Mouse (Mus musculus) kidney, embryonic 15.5 days (tissue): ENCODE measurements around the gene Mis18a. TPM values are rescaled to one million over a fixed set of nuclear protein-coding genes. Genes with fewer than 3 reads are reported as not detected.
A peak's percentile ranks its signal among the peaks of the same experiment; 100 is the strongest.

ENCODE experiments used
- ATAC-seq: fragments of 200-750 bp; cut with Nextera tagmentation; replicated peaks from 2 replicates; pipeline ENCODE4 v1.8.0; 2017; ENCODE audit warnings: moderate TSS enrichment; ENCODE audit not compliant: low FRiP score
- H3K27ac ChIP-seq: fragments of 300-500 bp; sonication (generic); 2 replicates; pipeline ENCODE4 v1.5.1; 2015; ENCODE audit warnings: mild to moderate bottlenecking, inconsistent platforms
- H3K27me3 ChIP-seq: fragments of 300-500 bp; sonication (generic); 2 replicates; pipeline ENCODE4 v1.6.1; 2015; ENCODE audit warnings: inconsistent platforms
- H3K36me3 ChIP-seq: fragments of 300-500 bp; sonication (generic); 2 replicates; pipeline ENCODE4 v1.6.1; 2015; ENCODE audit warnings: inconsistent platforms
- H3K4me1 ChIP-seq: fragments of 300-500 bp; sonication (generic); 2 replicates; pipeline ENCODE4 v1.6.1; 2015; ENCODE audit warnings: inconsistent platforms
- H3K4me2 ChIP-seq: fragments of 300-500 bp; sonication (generic); 2 replicates; pipeline ENCODE4 v1.6.1; 2015; ENCODE audit warnings: moderate library complexity, mild to moderate bottlenecking, inconsistent platforms
- H3K4me3 ChIP-seq: fragments of 300-500 bp; sonication (generic); replicated peaks from 2 replicates; pipeline ENCODE4 v1.5.1; 2015; ENCODE audit warnings: mild to moderate bottlenecking, inconsistent platforms
- H3K9ac ChIP-seq: fragments of 300-500 bp; sonication (generic); 2 replicates; pipeline ENCODE4 v1.6.1; 2015; ENCODE audit warnings: mild to moderate bottlenecking, inconsistent platforms
- H3K9me3 ChIP-seq: fragments of 300-500 bp; sonication (generic); replicated peaks from 2 replicates; pipeline ENCODE4 v1.6.1; 2016; ENCODE audit warnings: inconsistent platforms
- WGBS: fragments of 180-500 bp; shearing (Covaris S2); methylation state at CpG from one replicate; pipeline ENCODE4 v1.1.7; 2015; ENCODE audit warnings: mixed read lengths; 5-methylcytosine and 5-hydroxymethylcytosine counted together
- polyA plus RNA-seq: library from polyadenylated mRNA; unstranded; fragments of >200 nt; fragmentation: Nextera tagmentation; extraction: Ambion mirVana; gene quantifications from 2 replicates; pipeline ENCODE4 v1.2.1, GENCODE M21; 2015

Mis18a gene
- 63.7 and 69.1 TPM in 2 replicates for polyA plus RNA-seq

- peak; percentile 96 for ATAC-seq
- peak within 1 kb of the TSS; percentile 95 for H3K4me2 ChIP-seq
- H3K36me3 ChIP-seq = peaks cover 27% of the 10 kb centered on the region
- peaks cover 12% of the 10 kb centered on the region for H3K4me1 ChIP-seq
- no peaks in the 10 kb centered on the region for H3K27me3 ChIP-seq
- H3K27ac ChIP-seq = peak within 1 kb of the TSS; percentile 84
- H3K9ac ChIP-seq = peak within 1 kb of the TSS; percentile 81
- H3K4me3 ChIP-seq = peak within 1 kb of the TSS; percentile 95
- WGBS = 2% methylated on average over 53 of the region's 53 CpGs
- H3K9me3 ChIP-seq = no peaks in the 10 kb centered on the region
Observed at GRCm38 (mm10) chr16:90727233-90728115, at the start of gene Mis18a. Gene Mis18a (minus strand): TSS chr16:90727404.

GRCm38 (mm10) chr16:90775946-90776520 is 48.8 kb upstream of the Mis18a start:
- no peaks in the 10 kb centered on the region for H3K4me1 ChIP-seq
- H3K27ac ChIP-seq = no peak overlapping the region
- 79% methylated on average over 10 of the region's 10 CpGs for WGBS
- no peaks in the 10 kb centered on the region for H3K27me3 ChIP-seq
- H3K9me3 ChIP-seq = no peaks in the 10 kb centered on the region
- peaks cover 95% of the 10 kb centered on the region for H3K36me3 ChIP-seq
- no peak overlapping the region for H3K4me3 ChIP-seq
- no peak overlapping the region for H3K4me2 ChIP-seq
- no peak for ATAC-seq
- H3K9ac ChIP-seq = no peak overlapping the region

- H3K36me3 ChIP-seq = peaks cover 95% of the 10 kb centered on the region
- 90% methylated on average over 6 of the region's 6 CpGs for WGBS
- ATAC-seq = no peak
- H3K4me3 ChIP-seq = no peak overlapping the region
- no peak overlapping the region for H3K4me2 ChIP-seq
- H3K9ac ChIP-seq = no peak overlapping the region
- H3K27ac ChIP-seq = no peak overlapping the region
- no peaks in the 10 kb centered on the region for H3K9me3 ChIP-seq
- H3K4me1 ChIP-seq = no peaks in the 10 kb centered on the region
- no peaks in the 10 kb centered on the region for H3K27me3 ChIP-seq
Observed at GRCm38 (mm10) chr16:90774646-90775045, 47.4 kb upstream of the Mis18a start.

- Histone ChIP-seq H3K4me1 (no peaks in the 10 kb centered on the region), H3K9me3 (no peaks in the 10 kb centered on the region), H3K4me2 (no peak overlapping the region), H3K4me3 (no peak overlapping the region), H3K27ac (no peak overlapping the region), H3K27me3 (no peaks in the 10 kb centered on the region), H3K36me3 (peaks cover 95% of the 10 kb centered on the region), H3K9ac (no peak overlapping the region)
- WGBS = 91% methylated on average over 12 of the region's 12 CpGs
- ATAC-seq = no peak
Observed at GRCm38 (mm10) chr16:90774216-90774615, 47.0 kb upstream of the Mis18a start.

GRCm38 (mm10) chr16:90766919-90767454 is 39.8 kb upstream of the Mis18a start:
- H3K4me3 ChIP-seq = no peak overlapping the region
- no peak overlapping the region for H3K27ac ChIP-seq
- 93% methylated on average over 15 of the region's 15 CpGs for WGBS
- no peak overlapping the region for H3K4me2 ChIP-seq
- no peak overlapping the region for H3K9ac ChIP-seq
- no peaks in the 10 kb centered on the region for H3K27me3 ChIP-seq
- no peaks in the 10 kb centered on the region for H3K9me3 ChIP-seq
- no peaks in the 10 kb centered on the region for H3K4me1 ChIP-seq
- H3K36me3 ChIP-seq = peaks cover 81% of the 10 kb centered on the region
- ATAC-seq = no peak

- Histone ChIP-seq H3K9ac (no peak overlapping the region), H3K27me3 (no peaks in the 10 kb centered on the region), H3K4me1 (no peaks in the 10 kb centered on the region), H3K9me3 (no peaks in the 10 kb centered on the region), H3K36me3 (peaks cover 81% of the 10 kb centered on the region), H3K4me2 (no peak overlapping the region), H3K4me3 (no peak overlapping the region), H3K27ac (no peak overlapping the region)
- no peak for ATAC-seq
- WGBS = 81% methylated on average over 9 of the region's 9 CpGs
Observed at GRCm38 (mm10) chr16:90765195-90765877, 38.1 kb upstream of the Mis18a start.

GRCm38 (mm10) chr16:90760515-90760914 is 33.3 kb upstream of the Mis18a start:
- Histone ChIP-seq H3K27me3 (no peaks in the 10 kb centered on the region), H3K27ac (no peak overlapping the region), H3K4me3 (no peak overlapping the region), H3K4me2 (no peak overlapping the region), H3K9me3 (no peaks in the 10 kb centered on the region), H3K36me3 (peaks cover 80% of the 10 kb centered on the region), H3K9ac (no peak overlapping the region), H3K4me1 (no peaks in the 10 kb centered on the region)
- 68% methylated on average over 4 of the region's 4 CpGs for WGBS
- no peak; the same call in 1 of the 2 replicates for ATAC-seq

GRCm38 (mm10) chr16:90759335-90759734 is 32.1 kb upstream of the Mis18a start:
- no peak for ATAC-seq
- Histone ChIP-seq H3K4me2 (no peak overlapping the region), H3K27ac (no peak overlapping the region), H3K4me3 (no peak overlapping the region), H3K36me3 (peaks cover 85% of the 10 kb centered on the region), H3K27me3 (no peaks in the 10 kb centered on the region), H3K9ac (no peak overlapping the region), H3K9me3 (no peaks in the 10 kb centered on the region), H3K4me1 (no peaks in the 10 kb centered on the region)
- WGBS = 80% methylated on average over 3 of the region's 3 CpGs

GRCm38 (mm10) chr16:90753386-90753941 is 26.3 kb upstream of the Mis18a start:
- ATAC-seq = no peak
- H3K27me3 ChIP-seq = no peaks in the 10 kb centered on the region
- H3K4me1 ChIP-seq = no peaks in the 10 kb centered on the region
- no peak overlapping the region for H3K9ac ChIP-seq
- peaks cover 76% of the 10 kb centered on the region for H3K36me3 ChIP-seq
- H3K27ac ChIP-seq = no peak overlapping the region
- 89% methylated on average over 13 of the region's 13 CpGs for WGBS
- H3K4me3 ChIP-seq = no peak overlapping the region
- H3K4me2 ChIP-seq = no peak overlapping the region
- no peaks in the 10 kb centered on the region for H3K9me3 ChIP-seq

- Histone ChIP-seq H3K27ac (no peak overlapping the region), H3K9ac (no peak overlapping the region), H3K4me3 (no peak overlapping the region), H3K9me3 (no peaks in the 10 kb centered on the region), H3K4me1 (0 out of 2 replicates have a peak, but pooled peaks cover 3% of the 10 kb centered on the region), H3K36me3 (peaks cover 28% of the 10 kb centered on the region), H3K27me3 (no peaks in the 10 kb centered on the region), H3K4me2 (no peak overlapping the region)
- ATAC-seq = no peak
- WGBS = 94% methylated on average over 7 of the region's 7 CpGs
Observed at GRCm38 (mm10) chr16:90748169-90748568, 21.0 kb upstream of the Mis18a start.

- WGBS = 87% methylated on average over 6 of the region's 6 CpGs
- no peak overlapping the region for H3K9ac ChIP-seq
- no peak overlapping the region for H3K4me2 ChIP-seq
- H3K27me3 ChIP-seq = no peaks in the 10 kb centered on the region
- no peak for ATAC-seq
- peaks cover 19% of the 10 kb centered on the region for H3K36me3 ChIP-seq
- H3K4me1 ChIP-seq = peaks cover 11% of the 10 kb centered on the region
- no peak overlapping the region for H3K27ac ChIP-seq
- H3K9me3 ChIP-seq = no peaks in the 10 kb centered on the region
- no peak overlapping the region for H3K4me3 ChIP-seq
Observed at GRCm38 (mm10) chr16:90747143-90747542, 19.9 kb upstream of the Mis18a start.
